Mouse (Mus musculus): ENCODE measurements around the gene Efna5.

The Efna5 gene

GRCm38 (mm10) chr17:62657832-62658630 lies 223.1 kb downstream of the Efna5 start:
- no peak for DNase-seq (ENCODE audit: low read depth, low spot score)

GRCm38 (mm10) chr17:62657051-62657450 lies 224.1 kb downstream of the Efna5 start:
- DNase-seq (ENCODE audit: low read depth, low spot score), result no peak

GRCm38 (mm10) chr17:62656591-62656990 lies 224.5 kb downstream of the Efna5 start:
- no peak for DNase-seq (ENCODE audit: low read depth, low spot score)

GRCm38 (mm10) chr17:62655819-62656355 lies 225.2 kb downstream of the Efna5 start:
- no peak for DNase-seq (ENCODE audit: low read depth, low spot score)

- DNase-seq (ENCODE audit: low read depth, low spot score), result no peak
These were observed 228.7 kb downstream of the Efna5 start for GRCm38 (mm10) chr17:62652451-62652850.

- no peak for DNase-seq (ENCODE audit: low read depth, low spot score)
These were observed 229.4 kb downstream of the Efna5 start for GRCm38 (mm10) chr17:62651696-62652095.

GRCm38 (mm10) chr17:62649293-62649950 lies 231.7 kb downstream of the Efna5 start:
- DNase-seq (ENCODE audit: low read depth, low spot score), result no peak

- DNase-seq (ENCODE audit: low read depth, low spot score), result no peak
These were observed 234.3 kb downstream of the Efna5 start for GRCm38 (mm10) chr17:62646836-62647235.

GRCm38 (mm10) chr17:62642447-62643145 lies 238.5 kb downstream of the Efna5 start:
- DNase-seq (ENCODE audit: low read depth, low spot score), result no peak

GRCm38 (mm10) chr17:62640654-62641053 lies 240.5 kb downstream of the Efna5 start:
- DNase-seq (ENCODE audit: low read depth, low spot score), result no peak

GRCm38 (mm10) chr17:62636896-62637295 lies 244.2 kb downstream of the Efna5 start:
- DNase-seq (ENCODE audit: low read depth, low spot score), result no peak

- DNase-seq (ENCODE audit: low read depth, low spot score), result no peak
These were observed 246.2 kb downstream of the Efna5 start for GRCm38 (mm10) chr17:62634937-62635336.

GRCm38 (mm10) chr17:62628474-62628873 lies 252.6 kb downstream of the Efna5 start:
- no peak for DNase-seq (ENCODE audit: low read depth, low spot score)

GRCm38 (mm10) chr17:62627508-62627907 lies 253.6 kb downstream of the Efna5 start:
- no peak for DNase-seq (ENCODE audit: low read depth, low spot score)

GRCm38 (mm10) chr17:62625646-62626020 lies 255.5 kb downstream of the Efna5 start:
- DNase-seq (ENCODE audit: low read depth, low spot score), result no peak

GRCm38 (mm10) chr17:62624804-62625645 lies 256.1 kb downstream of the Efna5 start:
- no peak for DNase-seq (ENCODE audit: low read depth, low spot score)

GRCm38 (mm10) chr17:62623224-62623623 lies 257.9 kb downstream of the Efna5 start:
- DNase-seq (ENCODE audit: low read depth, low spot score), result no peak

- DNase-seq (ENCODE audit: low read depth, low spot score), result no peak
These were observed 258.6 kb downstream of the Efna5 start for GRCm38 (mm10) chr17:62622481-62622880.

GRCm38 (mm10) chr17:62615159-62615558 lies 266.0 kb downstream of the Efna5 start:
- DNase-seq (ENCODE audit: low read depth, low spot score), result no peak

GRCm38 (mm10) chr17:62614708-62615107 lies 266.4 kb downstream of the Efna5 start:
- no peak for DNase-seq (ENCODE audit: low read depth, low spot score)

- no peak for DNase-seq (ENCODE audit: low read depth, low spot score)
These were observed 266.9 kb downstream of the Efna5 start for GRCm38 (mm10) chr17:62614237-62614636.
